Mouse (Mus musculus) heart, postnatal 10 days (tissue): ENCODE results near the gene Zfp786. TPM values are rescaled to one million over a fixed set of nuclear protein-coding genes. Genes with fewer than 3 reads are reported as not detected.
"Not testable (repeated sequence)": the region's sequence is repeated elsewhere in the genome, so short reads cannot be mapped to it uniquely, and the experiment has no call there.

Experiments used
- DNase-seq, 2 experiments: peaks; one replicate each; pipeline ENCODE4 v3.0.0; 2021
- intact Hi-C: fragments of 180-260 bp; cut with DNase I; formaldehyde crosslinking; loops from one replicate; pipeline ENCODE4 v1.15.1; 2025
- total RNA-seq, 2 experiments: library from RNA; stranded (reverse); gene quantifications; 2 replicates each; pipeline ENCODE4 v1.2.3; 2021

Gene Zfp786
- under 1 TPM; 0.55 to 0.99 TPM for total RNA-seq

- intact Hi-C loops = no loop called here
- peak; percentile 93 to 95 for DNase-seq
These were observed at the start of gene Zfp786 for GRCm38 (mm10) chr6:47830104-47831078. TSS of gene Zfp786 (minus strand) at chr6:47830867.

DNA sequence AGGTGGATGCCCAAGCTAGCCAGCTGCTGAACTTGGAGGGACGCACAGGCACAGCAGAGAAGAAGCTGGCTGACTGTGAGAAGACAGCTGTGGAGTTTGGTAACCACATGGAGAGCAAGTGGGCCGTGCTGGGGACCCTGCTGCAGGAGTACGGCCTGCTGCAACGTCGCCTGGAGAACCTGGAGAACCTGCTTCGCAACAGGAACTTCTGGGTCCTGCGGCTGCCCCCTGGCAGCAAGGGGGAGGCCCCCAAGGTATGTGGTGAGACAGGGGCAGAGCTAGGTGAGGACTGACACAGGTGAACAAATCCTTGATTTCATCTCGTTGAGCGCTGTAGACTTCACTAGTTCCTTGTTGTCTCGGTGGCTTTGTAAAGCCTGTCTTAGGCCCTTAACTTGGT lies 49.5 kb upstream of the Zfp786 start:
- intact Hi-C loops = no loop called here
- DNase-seq = no peak

DNA sequence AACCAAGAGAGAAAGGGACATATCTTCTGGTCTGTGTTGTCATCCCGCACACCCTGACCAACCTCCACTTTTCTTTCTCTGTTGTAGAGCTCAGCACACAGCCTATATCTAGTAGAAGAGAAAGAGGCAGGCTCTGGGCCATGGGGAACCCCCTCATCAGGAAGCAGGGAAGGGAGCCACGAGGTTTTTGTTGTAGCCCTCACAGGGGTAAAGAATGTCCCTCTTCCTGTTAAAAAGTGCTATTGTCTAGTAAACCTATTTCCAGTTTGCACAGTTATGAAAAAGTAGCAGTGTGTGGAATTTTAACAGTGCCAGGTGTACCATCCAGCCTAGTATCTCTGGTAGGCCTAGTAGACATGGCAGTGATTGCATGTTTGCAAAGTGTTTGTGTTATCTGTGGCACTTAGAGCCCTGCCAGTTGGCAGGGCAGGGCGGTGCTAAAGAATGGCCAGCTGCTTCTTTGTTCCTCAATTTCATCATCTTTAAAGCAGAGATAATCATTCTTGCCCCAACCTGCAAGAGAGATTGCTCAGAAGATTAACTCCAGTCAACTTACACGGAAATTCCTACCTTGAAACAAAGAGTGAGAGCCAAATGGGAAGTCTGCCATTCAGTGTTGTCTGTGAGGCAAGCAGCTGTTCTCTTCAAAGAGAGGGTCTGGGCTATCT lies 48.5 kb upstream of the Zfp786 start:
- intact Hi-C loops = loop anchor here (5.0 kb wide), 1 partner anchor 42 kb away; the partner anchor contains the start of gene Zfp398
- peak in 1 of 2 experiments; percentile 13 for DNase-seq

GRCm38 (mm10) chr6:47878593-47878992 lies 47.9 kb upstream of the Zfp786 start:
- intact Hi-C loops = loop anchor here (5.0 kb wide), 1 partner anchor 41 kb away; the partner anchor contains the start of gene Zfp398
- DNase-seq = no peak

- intact Hi-C loops = loop anchor here (5.0 kb wide), 1 partner anchor 41 kb away; the partner anchor contains the start of gene Zfp398
- DNase-seq = no peak
These were observed 47.5 kb upstream of the Zfp786 start for GRCm38 (mm10) chr6:47878133-47878514.

DNA sequence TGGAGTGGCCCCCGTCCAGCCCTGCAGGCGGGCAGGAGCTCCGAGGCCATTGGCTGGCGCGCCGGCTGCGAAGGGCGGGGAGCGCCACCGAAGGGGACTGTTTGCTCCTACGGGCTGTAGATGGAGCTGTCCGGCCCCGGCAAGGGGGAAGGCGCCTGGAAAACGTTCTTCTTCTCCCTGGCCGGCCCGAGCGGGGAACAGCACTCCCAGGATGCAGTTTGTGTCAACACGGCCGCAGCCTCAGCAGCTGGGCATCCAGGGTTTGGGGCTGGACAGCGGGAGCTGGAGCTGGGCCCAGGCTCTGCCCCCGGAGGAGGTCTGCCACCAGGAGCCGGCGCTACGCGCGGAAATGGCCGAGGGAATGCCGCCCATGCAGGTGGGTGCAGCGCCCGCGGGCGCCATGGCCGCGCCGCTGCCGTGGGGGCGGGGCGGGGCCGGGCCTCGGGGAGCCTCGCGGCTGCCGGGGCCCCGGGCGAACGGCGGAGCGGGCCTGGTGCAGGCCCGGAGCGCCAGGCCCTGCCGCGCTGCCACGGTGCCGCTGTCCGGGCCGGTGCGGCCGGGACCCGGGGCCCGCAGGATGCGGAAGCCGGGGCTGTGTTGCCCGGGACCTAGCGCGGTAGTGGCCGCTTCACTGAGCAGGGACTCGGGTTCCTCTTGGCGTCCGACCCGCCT lies 46.9 kb upstream of the Zfp786 start:
- peak; percentile 94 for DNase-seq
- intact Hi-C loops = loop anchor here (1.0 to 5.0 kb wide), 2 partner anchors 40 to 43 kb away; partner anchors contain the start of genes Zfp212 and Zfp398

DNA sequence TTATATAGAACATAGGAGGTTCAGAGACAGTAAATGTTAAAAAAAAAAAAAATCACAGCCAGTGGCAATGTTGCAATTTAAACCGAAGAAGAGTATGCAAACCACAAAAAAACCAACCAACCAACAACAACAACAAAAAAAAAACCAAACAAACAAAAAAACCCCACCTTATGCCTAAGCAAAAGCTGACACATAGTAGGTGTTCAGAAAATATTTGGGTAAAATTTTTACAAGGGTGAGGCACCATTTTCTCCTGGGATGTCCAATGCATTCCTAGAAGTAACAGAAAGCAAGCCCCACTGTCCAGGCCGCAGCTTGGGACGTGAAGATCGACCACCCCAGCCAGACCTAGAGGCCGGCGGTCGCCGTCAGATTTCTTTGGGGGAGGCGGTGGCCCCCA lies 46.4 kb upstream of the Zfp786 start, which contains the start of gene Zfp282:
Zfp282 (plus strand) TSS at position 147 of the 400 bp plus-strand sequence.
- intact Hi-C loops = loop anchor here (1.0 to 5.0 kb wide), 2 partner anchors 40 to 43 kb away; partner anchors contain the start of genes Zfp212 and Zfp398
- no peak for DNase-seq

GRCm38 (mm10) chr6:47872266-47872665 lies 41.6 kb upstream of the Zfp786 start:
- no peak for DNase-seq
- intact Hi-C loops = no loop called here

- intact Hi-C loops, DNase-seq: not testable (repeated sequence)
These were observed 27.1 kb upstream of the Zfp786 start for GRCm38 (mm10) chr6:47857729-47858128.

GRCm38 (mm10) chr6:47857241-47857640 lies 26.6 kb upstream of the Zfp786 start:
- intact Hi-C loops = no loop called here
- DNase-seq = no peak

DNA sequence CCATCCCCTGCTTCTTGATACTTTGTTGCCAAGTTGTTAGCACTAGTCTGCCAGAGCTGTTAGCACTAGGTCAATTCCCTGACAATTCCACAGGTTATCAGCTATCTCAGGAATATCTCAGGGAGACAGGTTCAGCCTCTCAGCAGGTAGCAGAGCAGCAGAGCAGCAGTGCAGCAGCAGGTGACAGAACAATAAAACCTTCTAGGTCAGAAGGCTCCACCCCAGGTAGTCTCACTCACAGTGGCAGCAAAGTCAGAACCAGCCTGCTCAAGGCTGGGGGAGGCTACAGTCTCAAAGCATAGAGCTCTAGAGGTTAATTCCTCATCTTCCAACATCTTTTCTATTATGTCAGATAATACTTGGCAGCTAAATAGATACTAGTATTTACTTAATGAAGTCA lies 15.1 kb upstream of the Zfp786 start:
- intact Hi-C loops = no loop called here
- DNase-seq = no peak

DNA sequence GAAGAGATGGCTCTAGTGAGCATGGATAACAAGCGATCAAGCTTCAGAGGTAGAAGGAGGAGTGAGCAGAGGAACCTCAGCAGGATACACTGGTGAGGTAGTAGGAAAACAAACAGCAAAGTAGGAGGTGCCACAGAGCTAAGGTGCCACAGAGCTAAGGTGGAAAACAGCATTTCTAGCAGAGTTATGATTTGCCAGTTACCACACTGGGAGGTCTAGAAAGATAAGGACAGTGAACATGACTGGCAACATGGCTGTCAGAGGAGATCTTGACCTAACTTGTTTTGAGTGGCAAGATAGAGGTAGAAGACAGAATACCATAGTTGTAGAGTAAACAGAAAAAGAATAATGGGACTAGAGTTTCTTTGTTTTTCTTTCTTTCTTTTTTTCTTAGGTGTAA lies 11.7 kb upstream of the Zfp786 start:
- intact Hi-C loops = no loop called here
- no peak for DNase-seq

DNA sequence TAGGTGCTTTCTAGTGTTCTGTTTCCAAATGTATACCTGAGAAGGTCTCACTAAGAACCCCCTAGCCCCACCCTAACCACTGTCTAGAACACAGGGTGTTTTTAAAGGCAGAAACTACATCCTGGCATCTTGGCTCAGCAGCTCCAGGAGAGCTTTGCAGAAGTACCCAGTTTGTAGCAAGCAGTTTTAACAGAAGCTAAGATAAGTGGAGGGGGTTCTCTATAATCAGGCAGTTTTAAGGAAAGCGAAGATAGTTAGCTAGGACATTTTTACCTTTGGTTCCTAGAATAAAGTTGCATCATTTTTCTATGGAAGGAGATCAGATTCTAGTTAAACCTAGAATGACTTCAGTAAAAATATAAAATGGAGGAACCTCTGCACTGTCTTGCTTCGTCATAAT lies 11.2 kb upstream of the Zfp786 start:
- no peak for DNase-seq
- intact Hi-C loops = no loop called here

- intact Hi-C loops = no loop called here
These were observed 10.4 kb upstream of the Zfp786 start for GRCm38 (mm10) chr6:47841077-47841476.

GRCm38 (mm10) chr6:47837630-47838029 lies 7.0 kb upstream of the Zfp786 start:
- DNase-seq = no peak
- intact Hi-C loops = loop anchor here (5.0 kb wide), 1 partner anchor 40 kb away; the partner anchor contains the start of gene Zfp282

More at GRCm38 (mm10) chr6:47841077-47841476, 10.4 kb upstream of the Zfp786 start:
- DNase-seq = no peak

- peak; percentile 62 to 66 for DNase-seq
- intact Hi-C loops = loop anchor here (5.0 kb wide), 1 partner anchor 41 kb away; the partner anchor contains the start of gene Zfp282
These were observed 5.4 kb upstream of the Zfp786 start for GRCm38 (mm10) chr6:47835984-47836521.

- DNase-seq = peak; percentile 96 to 97
- intact Hi-C loops = loop anchor here (5.0 kb wide), 1 partner anchor 42 kb away; the partner anchor contains the start of gene Zfp282
These were observed 4.9 kb upstream of the Zfp786 start, which contains the start of gene Zfp398 for GRCm38 (mm10) chr6:47835482-47835983. TSS of gene Zfp398 (plus strand) at chr6:47835661.

GRCm38 (mm10) chr6:47832220-47832619 lies 1.6 kb upstream of the Zfp786 start:
- DNase-seq = no peak
- intact Hi-C loops = no loop called here

DNA sequence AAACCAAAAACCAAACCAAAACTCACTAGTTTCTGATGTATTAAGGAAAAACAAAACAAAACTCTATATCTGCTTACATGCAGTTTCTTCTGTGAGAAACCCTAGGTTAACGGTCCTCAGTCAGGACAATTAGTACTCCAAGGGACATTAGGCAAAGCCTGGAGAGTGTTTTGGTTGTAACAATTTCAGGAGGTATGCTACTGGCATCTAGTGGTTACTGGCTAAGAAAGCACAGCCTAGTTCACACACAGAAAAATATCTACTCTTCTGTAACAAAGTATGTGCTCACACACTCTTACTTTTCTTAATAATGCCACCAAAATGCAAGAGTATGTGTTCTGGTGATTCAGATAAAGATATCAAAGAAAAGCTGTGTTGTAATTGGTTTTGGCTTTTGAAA lies 1.7 kb downstream of the Zfp786 start:
- intact Hi-C loops = loop anchor here (1.0 to 2.0 kb wide), 2 partner anchors 16 to 30 kb away; partner anchors contain the start of gene Pdia4
- peak; percentile 39 to 42 for DNase-seq

GRCm38 (mm10) chr6:47827462-47827861 lies 3.2 kb downstream of the Zfp786 start:
- intact Hi-C loops = no loop called here
- no peak for DNase-seq
